Comparison of ENCODE assay signal across 8 mouse cellular contexts in the genomic region with DNA sequence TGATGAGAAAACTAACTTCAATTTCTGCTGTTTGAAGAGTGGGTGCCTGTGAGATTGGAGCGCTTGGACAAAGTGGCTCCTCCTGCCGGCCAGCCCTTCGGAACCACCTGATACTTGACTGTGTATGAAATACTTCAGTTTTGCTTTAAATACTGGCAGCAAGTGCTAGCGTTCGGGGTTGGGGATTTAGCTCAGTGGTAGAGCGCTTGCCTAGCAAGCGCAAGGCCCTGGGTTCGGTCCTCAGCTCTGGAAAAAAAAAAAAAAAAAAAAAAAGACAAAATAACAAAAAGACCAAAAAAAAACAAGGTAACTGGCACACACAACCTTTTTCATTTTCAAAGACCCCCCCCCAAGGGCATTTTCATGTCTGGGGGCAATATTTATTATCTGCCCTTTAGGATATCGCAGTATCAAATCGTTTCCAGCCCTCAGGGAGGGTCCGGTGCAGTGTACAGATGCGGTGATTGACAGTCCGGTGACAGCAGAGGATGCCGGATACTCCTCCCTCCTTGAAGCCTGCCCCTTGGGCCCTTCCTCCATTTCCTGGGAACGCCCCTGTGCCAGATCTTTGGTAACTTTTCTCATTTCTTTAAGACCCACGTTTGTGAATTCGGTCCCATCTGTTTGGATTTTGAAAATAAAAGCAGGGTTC. TPM values are rescaled to one million over a fixed set of nuclear protein-coding genes. Genes with fewer than 3 reads are reported as not detected.
DNase-seq lines count a peak whose midpoint lies in the region; ATAC-seq lines count a peak whose summit lies in the region.

No protein-coding gene starts in this region.

- peaks cover 21% of the 10 kb centered on the region for H3K36me3 ChIP-seq in heart, embryonic 10.5 days
- peaks cover 30% of the 10 kb centered on the region for H3K36me3 ChIP-seq in erythroblast, embryonic 14.5 days (ENCODE audit: control insufficient read depth)
- peaks cover 10% of the 10 kb centered on the region; the same call in 1 of the 2 replicates for H3K36me3 ChIP-seq in intestine, embryonic 16.5 days (ENCODE audit: control insufficient read depth, insufficient read depth, low read length)
- H3K36me3 ChIP-seq in liver, embryonic 16.5 days (ENCODE audit: control insufficient read depth, insufficient read depth) = no peaks in the 10 kb centered on the region; the same call in none of the 2 replicates

- peak overlapping the region; percentile 64 for H3K9ac ChIP-seq in intestine, embryonic 16.5 days (ENCODE audit: low read depth, low read length)
- peak overlapping the region; percentile 85 for H3K9ac ChIP-seq in liver, embryonic 16.5 days (ENCODE audit: low read depth, low read length)

- H3K4me3 ChIP-seq in heart, embryonic 10.5 days = peak overlapping the region; percentile 92
- peak overlapping the region; percentile 97 for H3K4me3 ChIP-seq in erythroblast, embryonic 14.5 days (replicated peaks)
- H3K4me3 ChIP-seq in intestine, embryonic 16.5 days (ENCODE audit: low read length) = peak overlapping the region; percentile 87
- H3K4me3 ChIP-seq in liver, embryonic 16.5 days (ENCODE audit: low read depth, low read length) = peak overlapping the region; percentile 94

- peak overlapping the region; percentile 88 for H3K27ac ChIP-seq in heart, embryonic 10.5 days
- peak overlapping the region; percentile 59; the same call in 1 of the 2 replicates for H3K27ac ChIP-seq in intestine, embryonic 16.5 days (ENCODE audit: low read length)
- H3K27ac ChIP-seq in liver, embryonic 16.5 days (ENCODE audit: low read length) = peak overlapping the region; percentile 33; the same call in 1 of the 2 replicates

- ATAC-seq in intestine, embryonic 16.5 days = peak; percentile 95
- peak; percentile 86 for ATAC-seq in liver, embryonic 16.5 days (ENCODE audit: low read depth)

- 5% methylated on average over 17 of the region's 17 CpGs for WGBS in heart, embryonic 10.5 days
- 7% methylated on average over 17 of the region's 17 CpGs for WGBS in intestine, embryonic 16.5 days
- 6% methylated on average over 17 of the region's 17 CpGs for WGBS in liver, embryonic 16.5 days (ENCODE audit: insufficient replicate concordance)

- peaks cover 12% of the 10 kb centered on the region for H3K4me1 ChIP-seq in heart, embryonic 10.5 days
- H3K4me1 ChIP-seq in erythroblast, embryonic 14.5 days (ENCODE audit: control insufficient read depth) = peaks cover 24% of the 10 kb centered on the region
- peaks cover 9% of the 10 kb centered on the region for H3K4me1 ChIP-seq in intestine, embryonic 16.5 days (ENCODE audit: control insufficient read depth, insufficient read depth, low read length)
- H3K4me1 ChIP-seq in liver, embryonic 16.5 days (ENCODE audit: control insufficient read depth, low read depth, low read length) = peaks cover 13% of the 10 kb centered on the region

- DNase-seq in heart, embryonic 10.5 days (ENCODE audit: low spot score) = no peak
- no peak for DNase-seq in heart, adult 9 months (ENCODE audit: low spot score in 2 of 2)
- peak; percentile 84 for DNase-seq in ES-CJ7 (ENCODE audit: low read depth, low spot score)
- peak; percentile 77 for DNase-seq in right cerebral cortex, postnatal 25 days
- no peak for DNase-seq in urinary bladder, postnatal 25 days (ENCODE audit: low spot score)

- no peaks in the 10 kb centered on the region for H3K27me3 ChIP-seq in heart, embryonic 10.5 days (ENCODE audit: insufficient read depth, poor library complexity, severe bottlenecking)
- H3K27me3 ChIP-seq in erythroblast, embryonic 14.5 days (ENCODE audit: control insufficient read depth) = peaks cover 5% of the 10 kb centered on the region
- no peaks in the 10 kb centered on the region for H3K27me3 ChIP-seq in intestine, embryonic 16.5 days (replicated peaks; ENCODE audit: control insufficient read depth, insufficient read depth, low read length)
- H3K27me3 ChIP-seq in liver, embryonic 16.5 days (ENCODE audit: control insufficient read depth, insufficient read depth, low read depth, low read length) = peaks cover 4% of the 10 kb centered on the region

- H3K4me2 ChIP-seq in intestine, embryonic 16.5 days (ENCODE audit: low read depth, low read length) = peak overlapping the region; percentile 59
- H3K4me2 ChIP-seq in liver, embryonic 16.5 days (ENCODE audit: low read depth, low read length) = peak overlapping the region; percentile 93

- no peaks in the 10 kb centered on the region for H3K9me3 ChIP-seq in heart, embryonic 10.5 days
- H3K9me3 ChIP-seq in erythroblast, embryonic 14.5 days (ENCODE audit: control insufficient read depth, low read length) = no peaks in the 10 kb centered on the region
- H3K9me3 ChIP-seq in intestine, embryonic 16.5 days (ENCODE audit: control insufficient read depth, low read length) = no peaks in the 10 kb centered on the region
- H3K9me3 ChIP-seq in liver, embryonic 16.5 days (replicated peaks; ENCODE audit: control insufficient read depth, low read length) = no peaks in the 10 kb centered on the region

RNA-seq across cellular contexts. Expression of a gene that starts 0.5 kb away (rescaled TPM):
- polyA plus RNA-seq in heart, embryonic 10.5 days (2016; fragmentation: Nextera tagmentation; extraction: Ambion mirVana) = 23.3 and 26.0 TPM in 2 replicates
- polyA plus RNA-seq in erythroblast, embryonic 14.5 days (2012) = 1.7 and 2.6 TPM in 2 replicates
- polyA plus RNA-seq in intestine, embryonic 16.5 days (2015; fragmentation: Nextera tagmentation; extraction: Ambion mirVana) = 22.7 and 24.4 TPM in 2 replicates
- polyA plus RNA-seq in liver, embryonic 16.5 days (2015; fragmentation: Nextera tagmentation; extraction: Ambion mirVana) = 8.8 and 9.0 TPM in 2 replicates

RNA-seq across cellular contexts. Expression of a gene that starts 18.1 kb away (rescaled TPM):
- 0.41 and 1.5 TPM in 2 replicates for polyA plus RNA-seq in heart, embryonic 10.5 days (2016; fragmentation: Nextera tagmentation; extraction: Ambion mirVana)
- polyA plus RNA-seq in erythroblast, embryonic 14.5 days (2012) = not detected in 2 replicates
- polyA plus RNA-seq in intestine, embryonic 16.5 days (2015; fragmentation: Nextera tagmentation; extraction: Ambion mirVana) = 0.15 and 0.33 TPM in 2 replicates
- not detected in 2 replicates for polyA plus RNA-seq in liver, embryonic 16.5 days (2015; fragmentation: Nextera tagmentation; extraction: Ambion mirVana)

RNA-seq across cellular contexts. Expression of a gene that starts 25.3 kb away (rescaled TPM):
- 92.1 and 96.5 TPM in 2 replicates for polyA plus RNA-seq in heart, embryonic 10.5 days (2016; fragmentation: Nextera tagmentation; extraction: Ambion mirVana)
- 0.08 TPM in 2 replicates for polyA plus RNA-seq in erythroblast, embryonic 14.5 days (2012)
- polyA plus RNA-seq in intestine, embryonic 16.5 days (2015; fragmentation: Nextera tagmentation; extraction: Ambion mirVana) = 59.3 and 72.2 TPM in 2 replicates
- 20.5 and 20.9 TPM in 2 replicates for polyA plus RNA-seq in liver, embryonic 16.5 days (2015; fragmentation: Nextera tagmentation; extraction: Ambion mirVana)

Comparison
In these comparisons a context has a peak if more than half of its experiments do, and no peak if none do; other contexts are left out.
1. DNase-seq: peak in ES-CJ7 (single experiment) and right cerebral cortex, postnatal 25 days (single experiment); none in heart, embryonic 10.5 days (single experiment), heart, adult 9 months (0 of 2) and urinary bladder, postnatal 25 days (single experiment).
2. H3K27ac ChIP-seq: peak in every context shown above with its lines; median percentile 88 in heart, embryonic 10.5 days; 59 in intestine, embryonic 16.5 days; 33 in liver, embryonic 16.5 days.
3. RNA of a gene that starts 25.3 kb away (polyA plus RNA-seq): 92.1 to 96.5 TPM in heart, embryonic 10.5 days, 59.3 to 72.2 TPM in intestine, embryonic 16.5 days and 20.5 to 20.9 TPM in liver, embryonic 16.5 days; 0.08 TPM in erythroblast, embryonic 14.5 days; every median in the first group is over 10 times any median in the second.
4. Peak in every context shown above with its lines, with median percentiles within 50 percentile points of each other: H3K4me3 ChIP-seq.